Mouse (Mus musculus): ENCODE results near the gene Ankra2.

Ankra2 gene

DNA sequence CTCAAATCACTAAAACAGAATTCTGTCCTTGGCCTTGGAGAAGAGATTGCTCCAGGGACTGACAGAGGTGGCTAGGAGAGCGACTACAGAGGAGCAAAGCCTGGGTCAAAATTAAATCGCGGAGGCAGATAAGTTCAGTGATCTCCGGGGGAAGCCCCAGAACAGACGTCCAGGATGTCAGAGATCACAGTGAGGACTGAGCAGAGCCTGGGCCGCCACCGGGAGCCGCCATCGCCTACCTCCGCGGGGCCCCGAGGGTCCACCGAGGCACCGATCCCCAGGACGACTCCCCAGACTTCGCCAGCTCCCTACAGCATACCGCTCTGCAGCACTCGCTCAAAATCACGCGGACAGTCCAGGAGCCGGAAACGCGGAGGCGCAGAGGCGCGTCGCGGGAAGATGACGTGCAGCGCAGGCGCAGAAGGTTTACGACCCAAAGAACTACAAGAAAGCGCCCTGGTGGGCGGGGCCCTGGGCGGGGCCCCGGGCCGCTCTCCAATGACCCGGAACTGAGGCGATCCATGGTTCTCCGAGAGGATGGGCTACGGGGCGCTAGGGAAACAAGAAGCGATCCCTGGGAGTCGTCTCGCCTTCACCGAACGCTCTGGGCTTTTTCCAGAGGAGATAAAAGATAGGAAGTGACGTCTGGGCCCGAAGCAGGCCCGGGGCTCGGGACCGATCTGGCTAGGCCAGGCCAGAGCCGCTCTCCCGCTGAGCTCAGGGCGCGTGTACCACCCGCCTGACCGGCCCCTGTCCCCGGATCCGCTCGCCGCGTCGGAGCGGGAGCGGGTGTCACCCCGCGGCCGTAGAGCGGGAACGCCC lies at the start of gene Ankra2, which contains the start of gene Utp15:
TSS of gene Ankra2 (plus strand) at position 439 of the 822 bp plus-strand sequence.
TSS of gene Utp15 (minus strand) at position 406 of the 822 bp plus-strand sequence.
- peak; percentile 98 for DNase-seq

DNA sequence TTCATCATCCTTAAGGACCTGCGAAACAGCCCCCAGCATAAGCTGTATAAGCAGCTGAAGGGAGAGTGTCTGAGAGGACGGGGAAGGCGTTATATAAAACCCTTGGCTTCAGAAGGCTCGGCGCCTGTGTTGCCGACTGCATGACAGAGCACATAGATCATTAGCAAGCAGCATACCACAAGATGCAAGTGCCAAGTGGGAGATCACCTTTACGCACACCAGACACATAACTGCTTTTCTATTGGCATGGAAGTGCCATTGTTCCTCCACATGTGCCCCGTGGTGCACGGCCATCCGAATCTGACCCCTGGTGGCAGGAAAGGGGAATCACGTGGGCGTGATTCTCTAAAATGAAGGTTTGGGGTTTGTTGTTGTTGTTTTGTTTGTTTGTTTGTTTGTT lies 40.0 kb upstream of the Ankra2 start:
- DNase-seq, result no peak

DNA sequence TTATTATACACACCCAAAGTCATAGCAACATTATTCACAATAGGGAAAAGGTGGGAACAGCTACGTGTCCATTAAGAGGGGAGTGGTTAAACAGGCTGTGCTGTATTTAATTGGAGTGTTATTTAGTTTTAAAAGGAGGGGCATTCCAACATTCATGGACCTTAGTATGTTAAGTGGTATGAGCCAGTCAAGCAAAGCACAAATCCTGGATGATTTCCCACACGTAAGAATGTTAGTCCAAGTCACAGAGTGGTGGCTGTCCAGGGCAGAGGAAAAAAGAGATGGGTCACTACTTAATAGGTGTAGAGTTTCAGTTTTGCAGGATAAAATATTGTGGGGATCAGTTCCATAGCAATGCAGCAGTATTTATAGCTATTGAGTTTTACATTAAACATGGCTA lies 36.6 kb upstream of the Ankra2 start:
- DNase-seq, result no peak

DNA sequence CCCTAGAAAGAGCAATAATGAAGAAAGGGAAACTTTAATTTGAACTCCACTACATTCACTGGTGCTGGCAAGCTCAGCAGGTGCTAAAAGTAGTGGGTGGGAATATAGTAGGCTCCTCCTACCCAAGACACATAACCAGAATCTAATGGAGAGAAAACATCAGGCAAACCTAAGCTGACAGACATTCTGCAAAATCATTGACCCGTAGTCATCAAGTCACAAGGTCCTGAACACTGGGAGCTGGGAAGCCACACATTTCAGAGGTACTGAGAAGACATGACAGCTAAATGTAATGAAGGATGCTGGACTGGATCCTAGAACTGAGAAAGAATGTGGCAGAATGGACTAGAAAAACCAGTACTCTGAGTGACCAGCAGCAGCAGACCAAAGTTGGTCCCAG lies 32.4 kb upstream of the Ankra2 start:
- no peak for DNase-seq

DNA sequence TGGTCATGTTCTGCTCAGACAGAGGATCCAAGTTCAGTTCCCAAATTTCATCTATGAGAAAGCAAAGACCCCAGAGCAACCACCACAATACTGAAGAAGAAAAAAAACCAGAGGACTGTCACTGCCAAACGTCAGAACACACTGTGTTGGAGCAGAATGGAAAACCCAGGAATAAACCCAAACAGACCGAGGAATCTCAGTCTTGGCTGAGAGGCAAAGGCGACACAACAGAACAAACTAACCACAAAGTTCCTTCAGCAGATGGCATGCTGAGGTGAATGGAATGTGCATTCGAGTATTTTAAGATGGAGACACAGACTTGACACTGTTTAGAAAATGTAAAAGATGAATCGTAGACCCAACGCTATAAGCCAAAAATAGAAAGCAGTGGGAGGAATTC lies 27.4 kb upstream of the Ankra2 start:
- DNase-seq, result no peak

DNA sequence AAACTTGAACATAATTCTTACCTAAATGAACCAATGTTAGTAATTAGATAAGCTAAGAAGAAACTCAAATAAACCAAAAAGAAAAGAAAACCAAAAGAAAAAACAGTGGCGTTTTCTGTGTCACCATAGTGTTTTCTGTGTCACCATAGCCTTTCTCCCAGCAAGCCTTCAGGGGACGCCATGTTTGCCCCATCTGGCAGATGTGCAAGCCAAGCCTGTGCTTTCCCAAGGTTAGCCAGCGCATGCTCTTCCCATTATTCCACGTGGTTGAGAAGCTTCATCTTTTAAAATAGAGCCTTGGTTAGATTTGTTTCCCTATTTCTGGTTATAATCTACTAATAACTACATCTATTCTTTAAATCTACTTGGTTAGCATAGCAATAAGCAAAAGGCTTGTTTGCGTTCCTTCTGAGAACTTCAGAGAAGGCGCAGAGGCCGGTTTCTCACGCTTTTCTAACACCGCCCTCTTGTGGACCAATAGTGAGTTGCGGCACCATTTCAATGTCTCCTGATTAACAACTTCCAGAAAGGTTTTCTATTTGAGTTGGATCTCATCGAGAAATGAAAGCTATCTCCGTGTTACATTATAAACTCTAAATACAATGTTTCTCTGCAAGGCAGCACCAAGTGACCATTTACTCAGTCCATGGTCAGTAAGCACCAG lies 22.8 kb upstream of the Ankra2 start:
- peak; percentile 36 for DNase-seq

DNA sequence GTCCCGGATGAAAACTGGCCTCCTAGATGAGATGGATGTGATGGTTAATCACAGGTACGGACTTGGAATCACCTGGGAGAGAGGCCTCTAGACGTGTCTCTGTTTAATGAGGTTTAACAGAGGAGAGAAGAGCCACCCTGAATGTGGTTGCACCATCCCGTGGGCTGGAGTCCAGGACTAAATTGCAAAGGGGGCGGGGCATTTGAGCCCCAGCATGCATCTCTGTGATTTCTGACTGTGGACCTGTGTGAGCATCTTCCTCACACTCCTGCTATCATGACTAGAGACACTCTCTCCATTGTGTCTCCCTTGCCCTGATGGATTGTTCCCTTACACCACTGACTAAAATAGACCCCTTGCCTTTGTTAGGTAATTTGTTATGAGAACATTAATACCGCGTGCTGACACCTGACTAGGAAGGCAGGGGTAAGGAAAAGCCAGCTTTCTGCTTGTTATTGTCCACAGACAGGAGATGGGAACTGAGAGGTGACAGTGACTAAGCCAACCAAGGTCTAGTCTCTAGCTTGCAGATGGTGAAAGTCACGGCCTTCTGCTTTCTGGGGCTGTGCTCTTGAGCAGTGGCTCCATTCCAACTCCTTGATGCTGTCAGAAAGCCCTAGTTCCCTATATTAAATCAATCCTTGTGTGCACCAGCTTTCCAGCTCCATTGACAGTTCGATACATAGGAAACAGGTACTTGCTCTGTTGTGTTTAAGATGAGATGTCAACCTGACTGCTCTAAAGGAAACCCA lies 21.2 kb upstream of the Ankra2 start:
- no peak for DNase-seq

DNA sequence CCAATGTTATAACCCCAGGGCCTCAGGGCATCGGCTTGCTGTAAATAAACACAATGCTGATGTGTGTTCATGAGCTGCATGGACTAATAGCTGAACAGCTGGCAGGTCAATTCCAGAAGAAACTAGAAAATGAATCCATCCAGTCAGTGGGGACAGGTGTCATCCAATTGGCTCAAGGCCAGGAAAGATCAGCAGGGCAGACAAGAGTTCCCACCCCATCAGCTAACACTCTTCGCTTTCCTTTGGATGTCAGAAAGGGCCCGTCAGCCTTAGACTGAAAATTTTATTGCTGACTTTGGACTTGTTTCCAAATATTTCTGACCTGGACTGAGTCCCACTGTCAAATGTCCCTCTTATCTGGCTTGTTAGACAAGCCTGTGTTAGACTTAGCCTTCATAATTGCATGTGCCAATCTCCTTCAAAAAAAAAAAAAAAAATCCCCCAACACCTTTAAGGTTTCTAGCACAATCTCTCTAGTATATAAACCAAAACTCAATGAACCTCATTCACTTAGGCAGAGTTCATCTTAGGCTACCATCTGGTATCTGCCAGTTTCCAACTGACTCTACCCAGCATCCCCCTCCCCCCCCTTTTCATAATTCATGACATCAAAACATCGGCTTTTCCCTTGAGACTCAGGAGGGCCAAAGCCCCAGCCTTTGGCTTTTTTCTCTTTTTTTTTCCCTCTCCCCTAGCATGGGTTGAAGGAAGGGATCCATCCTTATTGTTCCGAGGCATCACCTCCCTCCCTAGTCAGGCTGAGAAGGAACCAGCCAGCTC lies 18.1 kb upstream of the Ankra2 start:
- DNase-seq, result no peak

DNA sequence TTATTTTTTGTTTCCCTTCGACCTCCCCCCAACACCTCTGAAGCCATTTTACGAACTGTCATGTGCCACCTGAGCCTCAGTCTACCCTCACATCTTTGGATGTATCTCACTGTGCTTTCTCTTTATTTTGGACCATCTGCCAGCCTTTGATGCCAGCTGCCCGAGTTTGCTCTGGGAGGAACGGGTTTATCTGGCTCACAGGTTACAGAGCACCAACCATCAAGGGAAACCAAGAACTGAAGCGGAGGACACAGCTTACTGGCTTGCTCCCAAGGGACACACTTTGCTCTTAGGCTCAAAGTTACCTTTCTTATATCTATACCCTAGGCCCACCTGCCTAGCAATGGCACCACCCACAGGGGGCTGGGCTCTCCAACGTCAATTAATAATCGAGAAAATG lies 17.5 kb upstream of the Ankra2 start:
- DNase-seq, result no peak

DNA sequence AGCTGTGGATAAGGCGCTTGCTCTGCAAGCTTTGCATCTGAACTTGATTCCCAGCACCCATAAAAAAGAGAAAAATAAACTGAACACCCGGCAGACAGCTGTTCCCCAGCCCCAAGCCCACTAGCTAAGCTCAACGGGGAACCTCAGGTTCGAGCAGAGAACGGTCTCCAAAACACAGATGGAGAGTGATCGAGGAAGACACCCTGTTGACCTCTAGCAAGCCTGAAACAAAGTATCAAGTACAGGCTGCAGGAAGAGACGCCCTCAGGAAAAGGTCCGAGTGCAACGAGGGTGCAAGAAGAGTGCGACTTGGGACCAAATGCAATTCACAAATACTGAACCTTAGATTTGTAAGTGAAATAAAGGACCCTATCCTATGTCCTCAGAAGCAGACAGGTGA lies 13.3 kb upstream of the Ankra2 start:
- DNase-seq, result no peak

DNA sequence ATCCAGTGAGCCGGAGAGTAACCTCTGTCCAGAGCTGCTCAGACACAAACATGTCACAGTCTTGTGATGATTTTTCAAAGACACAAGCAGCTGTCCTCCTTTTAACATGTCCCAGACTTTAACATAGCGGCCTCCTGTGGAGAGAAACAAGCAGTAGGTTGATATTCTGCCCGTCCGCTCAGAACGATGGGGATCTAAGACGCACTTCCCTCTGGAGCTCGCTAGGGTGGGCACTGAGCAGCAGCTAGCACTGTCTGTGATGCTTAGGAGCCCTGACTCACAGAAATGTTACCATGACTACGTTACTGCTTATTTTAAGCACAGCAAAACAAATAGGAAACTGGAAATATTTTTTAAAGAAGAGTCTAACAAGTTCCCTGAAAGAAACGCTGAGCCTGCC lies 8.0 kb upstream of the Ankra2 start:
- DNase-seq, result no peak

DNA sequence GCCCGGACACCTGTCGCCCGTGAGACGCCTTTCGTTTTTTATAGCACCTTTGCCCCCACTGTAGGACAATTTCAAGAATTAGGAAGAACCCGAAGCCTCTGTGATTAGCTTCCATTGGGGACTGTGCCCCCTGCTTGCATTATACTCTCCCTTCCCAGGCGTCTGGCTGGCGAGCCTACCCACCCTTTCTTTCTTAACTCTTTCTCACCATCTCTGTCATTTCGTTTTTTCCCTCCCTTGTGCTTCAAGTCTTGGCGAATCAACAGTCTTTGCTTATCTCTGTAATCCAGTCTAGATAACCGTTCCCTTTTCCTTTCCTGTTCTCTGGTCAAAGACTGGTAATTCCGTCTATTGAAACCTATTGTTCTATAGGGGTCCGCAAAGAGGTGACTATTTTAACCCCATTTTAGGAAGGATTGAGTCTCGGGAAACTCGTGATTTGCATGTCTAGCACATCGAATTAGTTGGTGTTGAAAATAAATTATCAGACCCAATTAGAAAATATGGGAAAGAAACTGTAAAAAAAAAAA lies 649 bp downstream of the Ankra2 start:
- no peak for DNase-seq

DNA sequence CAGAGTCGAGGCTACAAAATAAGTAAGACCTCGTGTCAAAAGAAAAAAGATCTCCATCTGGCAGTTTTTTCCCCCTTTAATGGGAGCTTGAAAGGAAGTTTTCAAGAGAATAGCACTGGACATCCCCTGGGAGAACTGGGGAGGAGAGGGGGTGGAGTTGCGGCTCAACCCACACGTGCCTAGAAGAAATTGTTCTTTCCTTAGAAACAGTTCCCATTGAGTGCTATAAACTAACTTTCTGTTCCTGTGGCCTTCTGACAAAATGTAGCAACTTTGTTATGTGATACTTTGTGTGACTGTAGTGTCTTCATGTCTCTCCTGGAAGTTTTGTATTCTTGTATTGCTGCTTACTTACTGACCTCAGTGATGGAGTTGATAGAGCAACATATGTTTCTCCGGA lies 1.2 kb downstream of the Ankra2 start:
- DNase-seq, result no peak

DNA sequence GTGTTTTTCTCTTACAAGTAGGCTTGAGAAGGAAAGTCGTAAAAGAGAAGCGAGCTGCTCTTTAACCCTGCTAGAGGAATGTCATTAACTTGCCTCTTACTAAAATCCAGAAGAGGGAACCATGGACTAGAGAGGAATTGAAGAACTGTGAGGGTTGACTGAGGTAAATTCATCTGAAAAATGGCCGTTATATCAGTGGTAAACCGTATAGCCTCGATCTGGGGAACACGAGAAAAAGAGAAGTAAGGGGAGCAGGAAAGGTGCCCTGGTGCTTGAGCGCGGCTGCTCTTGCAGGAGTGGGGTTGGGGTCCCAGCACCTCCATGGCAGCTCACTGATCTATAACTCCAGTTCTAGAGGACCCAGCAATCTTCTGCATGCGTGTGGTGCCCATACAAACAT lies 11.1 kb downstream of the Ankra2 start:
- DNase-seq, result no peak

DNA sequence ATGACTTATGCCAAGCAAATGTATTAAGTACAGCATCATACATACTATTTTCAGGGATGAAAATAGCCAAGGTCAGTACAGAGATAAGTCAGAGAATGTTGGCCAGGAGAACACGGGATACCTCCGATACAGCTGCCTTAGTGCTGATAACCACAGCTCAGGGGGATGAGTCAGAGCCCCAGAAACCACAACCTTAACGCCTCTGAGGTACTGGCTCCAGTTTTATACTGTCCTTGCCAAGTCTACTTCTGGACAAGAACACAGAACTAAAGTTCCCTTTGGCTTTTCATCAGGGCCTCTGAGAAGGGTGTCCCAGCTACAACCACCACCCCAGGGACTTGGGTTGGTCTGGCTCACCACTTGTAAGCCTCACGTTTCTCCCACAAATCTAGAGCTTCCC lies 12.8 kb downstream of the Ankra2 start:
- DNase-seq, result no peak

DNA sequence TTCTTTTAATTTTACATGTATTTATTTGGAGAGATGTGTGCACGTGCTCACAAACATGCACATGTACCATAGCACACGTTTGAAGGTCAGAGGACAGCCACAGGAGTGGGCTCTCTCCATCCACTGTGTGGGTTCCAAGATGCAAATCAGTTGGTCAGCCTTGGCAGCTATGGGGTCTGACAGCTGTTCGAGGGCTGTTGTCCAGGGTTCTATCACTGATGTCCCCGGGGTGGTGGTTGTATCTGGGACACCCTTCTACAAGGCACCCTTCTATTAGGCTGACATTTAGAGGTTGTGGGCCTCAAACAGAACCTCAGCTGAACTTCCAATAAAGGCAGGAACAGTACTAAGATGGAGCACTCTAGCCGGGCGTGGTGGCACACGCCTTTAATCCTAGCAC lies 13.4 kb downstream of the Ankra2 start:
- no peak for DNase-seq

DNA sequence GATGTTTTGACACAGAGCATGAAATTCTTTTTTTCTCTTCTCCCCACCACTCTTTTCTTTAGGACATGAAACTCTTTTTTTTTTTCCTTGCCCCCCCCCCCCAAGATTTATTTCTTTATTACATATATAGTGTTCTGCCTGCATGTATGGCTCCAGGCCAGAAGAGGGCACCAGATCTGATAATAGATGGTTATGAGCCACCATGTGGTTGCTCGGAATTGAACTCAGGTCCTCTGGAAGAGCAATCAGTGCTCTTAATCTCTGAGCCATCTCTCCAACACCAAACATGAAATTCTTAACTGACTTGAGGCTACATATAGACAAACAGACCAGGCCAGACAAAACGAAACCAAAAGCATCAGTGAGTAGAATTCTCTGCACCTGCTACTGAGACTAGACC lies 14.6 kb downstream of the Ankra2 start:
- DNase-seq, result no peak

DNA sequence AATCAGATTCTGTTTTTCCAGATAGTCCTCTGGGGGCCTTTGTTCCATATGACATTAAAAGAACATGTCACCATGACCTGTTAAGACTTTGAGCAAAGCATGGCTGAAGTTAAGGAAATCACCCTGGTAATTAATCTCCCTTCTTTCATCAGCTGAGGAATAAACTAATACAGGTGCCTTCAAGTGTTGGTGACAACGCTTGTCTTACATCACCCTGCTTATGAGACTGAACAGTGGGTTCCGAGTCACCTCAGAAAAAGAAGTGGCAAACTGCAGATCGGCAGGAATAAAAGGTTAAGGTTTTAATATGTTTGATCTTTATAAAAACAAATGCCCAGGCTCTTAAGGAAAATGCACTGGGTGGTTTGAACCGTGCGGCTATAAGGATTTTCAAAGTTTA lies 16.8 kb downstream of the Ankra2 start, which contains the start of gene Gm21976:
TSS of gene Gm21976 (plus strand) at position 202 of the 400 bp plus-strand sequence.
- DNase-seq, result no peak

DNA sequence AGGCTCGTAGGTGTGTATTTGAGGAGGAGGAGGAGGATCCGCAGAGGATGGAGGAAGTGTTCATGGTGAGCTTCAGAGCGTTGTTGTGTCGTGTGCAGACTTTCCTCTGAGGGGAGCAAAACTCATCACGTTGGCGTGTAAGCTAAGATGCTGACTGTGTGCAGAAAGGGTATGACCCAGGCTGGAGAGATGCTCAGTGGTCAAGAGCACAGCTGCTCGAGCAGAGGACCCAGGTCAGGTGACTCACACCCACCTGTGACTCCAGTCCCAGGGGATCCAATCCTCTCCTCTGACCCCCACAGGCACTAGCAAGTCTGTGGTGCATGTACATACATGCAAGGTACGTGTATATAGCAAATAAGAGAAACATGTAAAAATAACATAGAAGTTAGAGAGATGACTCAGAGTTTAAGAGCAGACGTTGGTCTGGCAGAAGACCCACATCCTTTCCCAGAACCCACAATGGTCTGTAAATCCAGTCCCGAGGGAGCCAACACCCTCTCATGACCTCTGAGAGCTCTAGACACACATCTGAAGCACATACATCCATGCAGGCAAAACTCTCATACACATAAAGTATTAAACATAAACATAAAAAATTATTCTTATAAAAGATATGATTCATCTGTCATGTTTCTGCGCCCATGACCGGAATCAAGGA lies 18.2 kb downstream of the Ankra2 start:
- DNase-seq, result no peak

DNA sequence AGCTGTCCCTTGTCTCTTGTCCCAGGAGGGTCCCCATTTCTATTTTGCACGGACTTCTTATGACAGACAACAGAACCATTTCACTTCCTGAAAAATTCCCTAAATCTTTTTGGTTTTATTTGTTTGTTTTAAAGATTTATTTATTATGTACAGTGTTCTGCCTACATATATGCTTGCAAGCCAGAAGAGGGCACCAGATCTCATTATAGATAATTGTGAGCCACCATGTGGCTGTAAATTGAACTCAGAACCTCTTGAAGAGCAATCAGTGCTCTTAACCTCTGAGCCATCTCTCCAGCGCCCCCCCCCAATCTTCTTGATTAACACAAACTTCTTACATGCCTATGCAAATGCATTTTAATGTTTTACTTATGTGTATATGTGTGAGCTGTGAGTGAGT lies 27.8 kb downstream of the Ankra2 start:
- DNase-seq, result no peak

DNA sequence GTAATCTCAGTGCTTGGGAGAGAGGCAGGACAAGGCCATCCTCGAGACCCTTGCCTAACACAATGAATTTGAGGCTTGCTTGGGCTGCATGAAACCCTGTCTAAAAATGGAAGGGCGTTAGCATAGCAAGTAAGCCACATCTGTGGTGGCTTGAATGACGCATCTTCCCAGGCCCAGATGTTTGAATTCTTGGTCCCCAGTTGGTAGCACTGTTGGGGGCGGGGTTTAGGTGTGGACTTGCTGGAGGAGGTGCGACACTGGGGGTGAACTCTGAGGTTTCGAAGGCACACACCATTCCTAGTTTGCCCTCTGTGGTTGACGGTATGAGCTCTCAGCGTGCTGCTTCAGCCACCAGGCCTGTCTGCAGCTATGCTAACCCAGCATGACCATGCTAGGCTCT lies 28.8 kb downstream of the Ankra2 start:
- no peak for DNase-seq

DNA sequence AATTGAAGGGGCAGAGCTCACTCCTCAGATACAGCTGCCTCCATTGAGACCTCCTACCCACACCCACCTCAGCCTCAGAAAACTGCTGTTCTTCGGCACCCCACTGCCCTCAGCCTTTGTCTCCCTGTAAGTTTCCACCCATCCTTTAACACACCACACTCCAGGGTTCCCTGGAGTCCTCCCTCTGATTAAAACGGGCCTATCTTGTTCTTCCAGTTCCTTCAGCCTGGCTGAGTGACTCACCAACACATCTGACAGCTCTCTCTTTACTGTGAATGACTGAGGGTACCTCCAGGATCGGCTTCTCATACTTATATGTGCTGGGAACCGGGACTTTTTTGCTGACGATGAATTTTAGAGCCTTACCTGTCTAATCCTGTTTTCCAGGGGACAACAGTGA lies 33.2 kb downstream of the Ankra2 start:
- DNase-seq, result no peak

Measured in cerebellum, adult 8-10 months (tissue).